Mouse (Mus musculus): Measurements from ENCODE around the gene Fam114a2.

GRCm38 (mm10) chr11:57488436-57488835, 30.0 kb downstream of the Fam114a2 start:
- TF ChIP-seq CTCF (IDR thresholded peaks at IDR 0.05; ENCODE audit: borderline replicate concordance, control insufficient read depth, extremely low read depth, insufficient read depth, low read length, poor library complexity) (no peak), POLR2A (IDR thresholded peaks at IDR 0.05; ENCODE audit: control insufficient read depth, extremely low read depth, insufficient read depth, low read length, poor library complexity) (no peak)
